Mouse (Mus musculus) C2C12 (cell line): ENCODE results near the gene Arhgef17.

ENCODE experiments used
- CEBPB ChIP-seq: IDR thresholded peaks from one replicate; pipeline ENCODE4 v1.6.1; 2011; ENCODE audit warnings: low read depth, mild to moderate bottlenecking, control low read depth, moderate library complexity
- CTCF ChIP-seq: IDR thresholded peaks from one replicate; pipeline ENCODE4 v1.5.1; 2011; ENCODE audit not compliant: control insufficient read depth, insufficient read depth, insufficient read length
- MAX ChIP-seq: IDR thresholded peaks from one replicate; pipeline ENCODE4 v1.6.1; 2011; ENCODE audit warnings: mild to moderate bottlenecking, control low read depth
- MYOD1 ChIP-seq: IDR thresholded peaks from one replicate; pipeline ENCODE4 v1.6.1; 2011; ENCODE audit warnings: low read depth; ENCODE audit not compliant: control insufficient read depth, insufficient read length
- USF1 ChIP-seq: IDR thresholded peaks from one replicate; pipeline ENCODE4 v1.6.1; 2011; ENCODE audit warnings: low read depth, mild to moderate bottlenecking, control low read depth, moderate library complexity

GRCm38 (mm10) chr7:100854137-100854814, 77.6 kb downstream of the Arhgef17 start:
- TF ChIP-seq CTCF (no peak), USF1 (no peak), MAX (no peak), CEBPB (no peak), MYOD1 (no peak)
